Mouse (Mus musculus) forelimb bud, embryonic 11.5 days (tissue): ENCODE results near the gene Des.
A peak's percentile ranks its signal among the peaks of the same experiment; 100 is the strongest.

Experiments used
- DNase-seq: peaks from one replicate; pipeline ENCODE4 v3.0.0-alpha.2; 2012; ENCODE audit warnings: low read depth, low spot score

The Des gene

GRCm38 (mm10) chr1:75360112-75361031 is at the start of gene Des:
Gene Des, plus strand, starts transcription at chr1:75360329.
- no peak for DNase-seq

DNA sequence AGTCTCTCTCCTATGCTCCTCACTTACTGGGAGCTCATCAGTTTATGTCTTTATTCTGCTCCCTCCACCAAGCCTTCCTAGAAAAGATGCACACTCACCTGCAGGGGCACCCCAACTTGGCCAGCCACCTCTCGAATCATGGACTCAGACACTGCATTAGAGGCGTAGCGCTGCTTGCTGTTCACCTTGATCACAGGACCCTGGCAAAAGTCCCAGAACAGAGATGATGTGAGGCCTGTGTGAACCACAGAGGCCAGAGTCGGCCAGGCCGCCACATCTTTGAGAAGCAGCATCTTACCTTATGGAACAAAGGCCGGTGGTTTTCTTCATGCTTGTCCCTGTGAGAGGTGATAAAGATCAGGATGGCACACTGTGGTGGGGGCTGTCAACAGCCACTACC is 48.4 kb upstream of the Des start:
- DNase-seq: no peak

GRCm38 (mm10) chr1:75315011-75315410 is 45.1 kb upstream of the Des start:
- no peak for DNase-seq

DNA sequence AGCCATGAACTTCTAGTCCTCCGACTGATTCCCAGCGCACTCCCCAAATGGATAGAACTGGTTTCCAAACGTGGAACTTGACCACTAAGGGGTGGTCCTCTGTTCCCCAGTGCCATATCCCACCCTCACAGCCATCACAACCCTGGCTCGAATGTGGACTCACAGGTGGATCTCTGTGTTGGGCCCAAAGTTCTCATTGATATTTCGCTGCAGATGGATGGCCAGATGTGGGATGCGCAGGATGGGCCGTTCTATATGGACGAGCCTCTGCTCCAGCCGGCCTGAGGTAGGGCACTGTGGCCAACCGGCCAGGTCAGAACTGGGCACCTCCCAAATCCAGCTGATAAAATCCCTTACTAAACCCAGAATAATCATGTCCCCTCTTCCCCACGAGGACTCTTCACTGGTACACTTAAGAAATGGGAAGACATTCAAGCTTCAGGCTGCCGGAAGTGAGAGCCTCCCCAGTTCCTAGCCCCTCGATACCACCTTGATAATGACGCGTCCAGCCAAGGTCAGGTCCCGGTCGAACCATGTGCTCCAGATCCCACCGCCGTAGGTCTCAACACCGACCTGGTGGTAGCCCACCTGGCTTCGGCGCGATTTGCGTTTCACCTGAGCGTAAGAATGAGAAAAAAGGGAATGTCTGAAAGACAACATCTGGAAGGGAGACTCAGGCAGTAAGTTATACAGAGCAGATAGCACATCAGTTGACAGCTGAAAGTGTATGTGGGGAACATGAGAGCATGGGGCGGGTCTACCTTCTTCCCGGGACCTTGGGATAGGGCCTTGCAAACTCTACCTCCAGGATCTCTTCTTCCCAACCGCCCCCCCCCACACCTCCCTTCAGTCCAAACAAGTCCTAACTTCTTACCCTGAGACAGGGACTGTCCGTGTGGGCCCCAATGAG is 44.4 kb upstream of the Des start:
- no peak for DNase-seq

- DNase-seq: peak; percentile 71
Measured at GRCm38 (mm10) chr1:75316861-75317240, 43.3 kb upstream of the Des start.

DNA sequence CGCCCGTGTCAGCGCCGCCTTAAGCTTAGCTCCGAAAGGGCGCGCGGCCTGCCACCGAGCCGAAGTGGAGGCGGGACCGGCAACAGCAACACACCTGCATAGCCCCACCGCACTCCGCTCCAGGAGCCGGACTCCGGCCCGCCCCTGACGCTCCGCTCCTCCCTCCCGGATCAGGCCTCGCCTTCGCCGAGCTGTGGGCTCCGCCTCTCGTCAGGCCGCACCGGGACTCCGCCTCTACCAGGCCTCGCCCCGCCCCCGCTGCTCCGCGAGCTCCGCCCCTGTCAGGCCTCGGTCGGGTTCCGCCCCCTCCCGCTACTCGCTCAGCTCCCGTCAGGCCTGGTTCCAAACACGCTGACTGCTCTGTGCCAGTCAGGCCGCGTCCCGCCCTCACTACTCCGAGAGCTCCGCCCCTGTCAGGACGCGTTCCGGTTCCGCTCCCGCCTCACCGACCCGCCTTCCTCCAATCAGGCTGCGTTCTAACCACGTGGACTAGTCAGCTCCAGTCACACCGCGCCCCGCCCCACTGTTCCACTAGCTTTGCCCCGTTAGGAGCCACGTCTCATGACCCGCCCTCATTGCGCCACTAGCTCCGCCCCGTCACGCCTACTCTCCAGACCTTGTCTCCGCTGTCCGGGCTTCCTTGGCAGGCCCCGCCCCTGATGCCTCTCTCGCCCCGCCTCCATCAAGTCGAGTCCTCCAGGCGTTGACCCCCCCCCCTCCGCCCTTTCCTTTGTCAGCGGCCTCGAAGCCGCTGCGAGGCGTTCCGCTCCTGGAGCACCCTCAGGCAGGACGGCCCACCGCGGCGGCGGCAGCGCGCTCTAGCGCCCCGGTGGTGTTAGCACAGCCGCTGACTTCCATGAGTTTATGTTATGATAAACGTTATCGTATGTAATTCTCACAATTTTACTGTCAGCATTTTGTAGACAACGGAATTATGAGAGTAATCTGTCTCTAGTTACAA is 42.6 kb upstream of the Des start, which contains the start of gene Dnpep:
Dnpep (minus strand) TSS at position 750 of the 961 bp plus-strand sequence.
- DNase-seq: peak; percentile 99

- no peak for DNase-seq
Measured at GRCm38 (mm10) chr1:75318301-75318700, 41.8 kb upstream of the Des start.

- DNase-seq: no peak
Measured at GRCm38 (mm10) chr1:75318736-75319135, 41.4 kb upstream of the Des start.

GRCm38 (mm10) chr1:75319166-75319565 is 41.0 kb upstream of the Des start:
- no peak for DNase-seq

GRCm38 (mm10) chr1:75327461-75327860 is 32.7 kb upstream of the Des start:
- no peak for DNase-seq

GRCm38 (mm10) chr1:75331271-75331670 is 28.9 kb upstream of the Des start:
- DNase-seq: no peak

DNA sequence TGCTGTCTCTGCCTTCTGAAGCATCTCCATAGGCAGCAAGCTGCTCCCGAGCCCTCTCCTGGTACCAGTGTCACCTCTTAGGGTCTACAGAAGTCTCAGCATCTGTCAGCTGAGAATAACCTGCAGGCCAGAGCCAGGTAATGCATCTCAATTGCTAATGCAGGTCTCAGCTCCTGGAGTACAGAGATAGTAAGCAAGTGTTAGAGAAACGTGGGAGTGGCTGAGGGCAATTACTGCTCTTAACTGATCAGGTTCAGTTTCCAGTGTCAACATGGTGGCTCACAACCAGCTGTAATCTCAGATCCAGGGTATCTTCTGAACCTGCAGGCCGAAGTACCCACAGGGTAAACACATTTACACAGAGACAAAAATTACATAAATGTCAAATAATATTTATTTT is 23.7 kb upstream of the Des start:
- no peak for DNase-seq

GRCm38 (mm10) chr1:75337097-75337496 is 23.0 kb upstream of the Des start:
- DNase-seq: no peak

DNA sequence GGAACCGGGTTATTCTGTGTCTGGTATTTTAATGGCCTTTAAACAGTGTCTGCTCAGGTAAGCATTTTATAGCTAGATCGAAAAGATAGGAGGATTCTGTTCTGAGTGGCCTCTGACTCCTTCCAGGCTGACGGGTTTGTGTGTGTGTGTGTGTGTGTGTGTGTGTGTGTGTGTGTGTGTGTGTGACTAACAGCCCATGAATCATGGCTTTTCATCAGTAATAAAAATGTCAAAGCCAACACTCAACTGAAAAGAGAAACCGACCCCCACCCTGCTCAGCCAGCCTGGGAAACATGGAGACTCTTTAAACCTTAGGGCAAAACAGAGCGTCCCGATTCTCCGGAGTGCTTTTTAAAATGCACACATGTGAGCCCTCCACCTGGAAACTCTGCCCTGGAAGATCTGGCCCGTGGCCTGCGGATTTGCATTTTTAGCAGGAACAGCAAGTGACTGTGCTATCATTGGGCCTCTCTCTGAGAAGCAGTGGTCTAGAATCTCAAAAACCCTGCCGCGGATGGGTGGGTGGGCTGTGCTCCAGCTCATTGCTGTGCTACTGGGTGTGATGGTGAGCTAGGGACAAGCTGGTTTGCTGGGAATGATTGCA is 21.9 kb upstream of the Des start:
- DNase-seq: peak; percentile 69

- no peak for DNase-seq
Measured at GRCm38 (mm10) chr1:75339337-75339736, 20.8 kb upstream of the Des start.

DNA sequence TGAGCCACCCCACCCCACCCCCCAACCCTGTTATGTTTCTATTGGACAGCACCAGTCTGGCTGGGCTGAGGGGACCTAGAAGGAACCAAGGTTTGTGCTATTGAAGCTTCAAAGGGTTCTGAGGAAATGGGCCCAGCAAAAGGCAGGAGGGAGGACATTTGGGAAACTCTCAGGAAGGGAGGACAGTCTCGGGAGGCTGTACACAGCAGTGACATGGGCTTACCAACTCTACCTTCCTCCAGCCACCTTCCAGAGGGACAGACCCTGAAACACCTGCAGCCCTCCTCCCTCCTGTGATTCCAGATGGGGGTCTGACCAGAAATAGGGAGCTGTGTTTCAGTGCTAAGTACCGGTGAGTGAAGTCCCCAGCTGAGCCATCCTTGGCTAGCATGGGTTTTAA is 19.6 kb upstream of the Des start:
- no peak for DNase-seq

- peak; percentile 77 for DNase-seq
Measured at GRCm38 (mm10) chr1:75342874-75343416, 17.2 kb upstream of the Des start.

DNA sequence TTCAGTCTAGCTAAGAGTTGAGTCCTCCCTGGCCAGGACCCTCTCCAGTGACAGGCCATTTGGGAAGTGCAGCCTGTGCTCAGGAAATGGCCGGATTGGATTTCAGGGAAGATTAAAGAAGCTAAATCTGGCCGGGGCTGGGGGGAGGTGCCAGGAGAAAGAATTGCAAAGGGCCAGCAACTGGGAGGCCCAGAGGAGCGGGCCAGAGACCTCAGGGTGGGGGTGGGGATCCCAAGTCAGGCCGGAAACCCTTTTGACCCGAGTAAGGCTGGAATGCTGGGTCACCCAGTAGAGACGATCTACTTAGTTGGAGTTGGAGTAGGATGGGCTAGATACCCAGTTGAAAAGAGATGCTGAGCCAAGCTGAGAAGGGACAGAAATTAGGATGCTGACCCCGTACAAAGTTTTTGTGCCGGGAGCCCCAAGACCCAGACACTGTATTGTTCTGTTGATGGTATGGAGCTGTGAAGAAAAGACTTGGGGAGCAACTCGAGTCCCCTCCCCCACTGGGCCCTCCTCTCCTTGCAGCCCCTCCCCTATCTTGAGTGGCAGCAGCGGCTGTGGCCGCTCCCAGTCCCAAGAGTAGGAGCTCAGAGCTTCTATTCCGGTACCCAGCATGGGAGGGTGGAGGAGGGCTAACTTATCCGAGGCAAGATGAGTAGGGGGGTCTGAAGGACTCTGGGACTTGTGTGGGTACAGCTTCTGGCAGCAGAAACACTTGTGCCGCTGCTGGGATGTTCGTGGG is 15.7 kb upstream of the Des start:
- peak; percentile 43 for DNase-seq

DNA sequence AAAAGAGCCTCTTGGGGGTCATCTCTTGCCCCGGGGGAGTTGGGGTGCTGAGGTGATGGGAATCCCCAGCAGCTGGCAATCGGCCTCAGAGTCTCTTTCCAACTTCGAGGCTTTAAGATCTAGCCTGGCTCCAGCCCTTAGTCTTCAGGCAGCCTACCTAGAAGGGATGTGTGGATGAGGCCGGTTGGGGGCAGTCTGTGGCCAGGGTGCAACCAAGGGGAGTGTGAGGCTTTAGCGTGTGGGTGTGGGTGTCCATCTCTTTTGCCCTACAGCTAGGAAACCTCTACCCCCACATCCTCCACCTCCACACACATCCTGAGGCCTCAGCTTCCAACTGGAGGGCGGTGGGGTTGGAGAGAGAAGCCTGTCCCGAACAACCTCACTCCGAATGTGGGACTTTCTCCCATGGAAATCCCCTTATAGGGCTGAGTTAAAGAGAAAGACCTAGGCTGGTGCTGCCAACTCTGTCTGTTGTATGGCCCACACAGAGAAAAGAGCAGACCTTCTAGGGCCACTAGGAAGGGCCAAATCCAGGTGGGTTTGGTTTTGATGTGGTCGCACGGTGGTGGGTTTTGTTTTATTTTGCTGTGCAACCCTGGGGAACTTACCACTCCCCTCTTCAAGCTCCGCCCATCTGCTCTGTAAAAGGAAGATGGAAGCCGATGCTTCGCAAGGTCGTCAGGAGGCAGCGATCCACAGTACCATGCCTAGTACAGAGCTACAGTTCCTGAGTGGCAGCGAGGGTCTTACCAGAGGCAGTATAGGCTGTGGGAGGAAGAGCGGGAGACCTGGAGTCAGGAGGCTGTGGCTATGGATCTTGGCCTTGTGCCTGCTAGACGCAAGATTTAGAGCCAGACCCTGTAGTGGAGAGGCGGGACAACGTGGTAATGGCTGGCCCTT is 14.8 kb upstream of the Des start:
- no peak for DNase-seq
